Mouse (Mus musculus) heart, embryonic 14.5 days (tissue): ENCODE measurements around the gene Egln3. TPM values are rescaled to one million over a fixed set of nuclear protein-coding genes. Genes with fewer than 3 reads are reported as not detected.

Experiments used
- ATAC-seq: fragments of 200-750 bp; cut with Nextera tagmentation; 2 replicates; pipeline ENCODE4 v1.8.0; 2017; ENCODE audit warnings: low read depth, moderate TSS enrichment; ENCODE audit not compliant: insufficient number of reproducible peaks, insufficient read depth, low FRiP score
- H3K27ac ChIP-seq, 2 experiments: fragments of 200-500 bp in 1 of 2; fragments of 300-500 bp in 1 of 2; sonication (generic) in 1 of 2; replicated peaks in 1 of 2; 2 replicates each; pipeline ENCODE4 v1.5.1; 2012 to 2014; ENCODE audit warnings: low read depth in 2 of 2, low read length in 2 of 2, control low read depth in 1 of 2, mild to moderate bottlenecking in 1 of 2, mixed read lengths in 1 of 2; ENCODE audit not compliant: control insufficient read depth in 1 of 2, insufficient read depth in 1 of 2
- H3K27me3 ChIP-seq: fragments of 300-500 bp; sonication (generic); 2 replicates; pipeline ENCODE4 v1.6.1; 2014; ENCODE audit warnings: mild to moderate bottlenecking, low read length, control low read depth; ENCODE audit not compliant: control insufficient read depth, insufficient read depth
- H3K36me3 ChIP-seq: fragments of 300-500 bp; sonication (generic); 2 replicates; pipeline ENCODE4 v1.6.1; 2014; ENCODE audit warnings: mild to moderate bottlenecking, control low read depth, low read length, mixed read lengths; ENCODE audit not compliant: control insufficient read depth, insufficient read depth
- H3K4me1 ChIP-seq, 2 experiments: fragments of 200-500 bp in 1 of 2; fragments of 300-500 bp in 1 of 2; sonication (generic) in 1 of 2; 2 replicates each; pipeline ENCODE4 v1.6.1; 2012 to 2014; ENCODE audit warnings: low read length in 2 of 2, control low read depth in 1 of 2, mixed read lengths in 1 of 2; ENCODE audit not compliant: control insufficient read depth in 2 of 2, insufficient read depth in 2 of 2
- H3K4me2 ChIP-seq: fragments of 300-500 bp; sonication (generic); 2 replicates; pipeline ENCODE4 v1.6.1; 2014; ENCODE audit warnings: mild to moderate bottlenecking, low read length
- H3K4me3 ChIP-seq, 2 experiments: fragments of 200-500 bp in 1 of 2; fragments of 300-500 bp in 1 of 2; sonication (generic) in 1 of 2; 2 replicates each; pipeline ENCODE4 v1.5.1; 2012 to 2014; ENCODE audit warnings: low read length in 2 of 2, mild to moderate bottlenecking in 2 of 2, control low read depth in 1 of 2, low read depth in 1 of 2, moderate library complexity in 1 of 2; ENCODE audit not compliant: control insufficient read depth in 1 of 2, insufficient read depth in 1 of 2
- H3K9ac ChIP-seq: fragments of 300-500 bp; sonication (generic); 2 replicates; pipeline ENCODE4 v1.6.1; 2014; ENCODE audit warnings: mild to moderate bottlenecking, low read length
- H3K9me3 ChIP-seq: fragments of 300-500 bp; sonication (generic); 2 replicates; pipeline ENCODE4 v1.6.1; 2016; ENCODE audit warnings: low read length, control low read depth; ENCODE audit not compliant: control insufficient read depth
- WGBS: fragments of 180-500 bp; shearing (Covaris S2); extraction: QIAGEN DNeasy Blood & Tissue Kit; methylation state at CpG from one replicate; pipeline ENCODE4 v1.1.7; 2014; 5-methylcytosine and 5-hydroxymethylcytosine counted together
- polyA plus RNA-seq: library from polyadenylated mRNA; unstranded; fragments of >200 nt; fragmentation: Nextera tagmentation; extraction: Ambion mirVana; gene quantifications from 2 replicates; pipeline ENCODE4 v1.2.1, GENCODE M21; 2014

Gene Egln3
- polyA plus RNA-seq, 1 experiment from 2014 or later, result 13.8 TPM

GRCm38 (mm10) chr12:54232456-54232855 is 28.8 kb upstream of the Egln3 start:
- Histone ChIP-seq H3K4me2 (no peak overlapping the region), H3K27me3 (no peaks in the 10 kb centered on the region; the same call in 1 of the 2 replicates), H3K27ac (no peak overlapping the region), H3K4me3 (no peak overlapping the region), H3K4me1 (no peaks in the 10 kb centered on the region; a peak in 1 of 4 replicates), H3K9ac (no peak overlapping the region), H3K9me3 (no peaks in the 10 kb centered on the region), H3K36me3 (no peaks in the 10 kb centered on the region)
- WGBS, result 93% methylated on average over 5 of the region's 5 CpGs
- no peak for ATAC-seq

GRCm38 (mm10) chr12:54227551-54227950 is 23.9 kb upstream of the Egln3 start:
- H3K9ac ChIP-seq, result no peak overlapping the region
- no peak overlapping the region for H3K27ac ChIP-seq
- H3K36me3 ChIP-seq, result no peaks in the 10 kb centered on the region
- no peak overlapping the region for H3K4me3 ChIP-seq
- no peaks in the 10 kb centered on the region for H3K27me3 ChIP-seq
- no peak for ATAC-seq
- H3K9me3 ChIP-seq, result no peaks in the 10 kb centered on the region
- H3K4me2 ChIP-seq, result no peak overlapping the region
- 74% methylated on average over 8 of the region's 8 CpGs for WGBS
- no peaks in the 10 kb centered on the region; a peak in 1 of 4 replicates for H3K4me1 ChIP-seq

GRCm38 (mm10) chr12:54226341-54226740 is 22.7 kb upstream of the Egln3 start:
- 80% methylated on average over 2 of the region's 2 CpGs for WGBS
- Histone ChIP-seq H3K36me3 (no peaks in the 10 kb centered on the region), H3K4me1 (no peaks in the 10 kb centered on the region; a peak in 1 of 4 replicates)

GRCm38 (mm10) chr12:54225610-54226009 is 21.9 kb upstream of the Egln3 start:
- no peak overlapping the region for H3K27ac ChIP-seq
- no peaks in the 10 kb centered on the region for H3K9me3 ChIP-seq
- no peaks in the 10 kb centered on the region for H3K27me3 ChIP-seq
- no peaks in the 10 kb centered on the region for H3K4me1 ChIP-seq
- 83% methylated on average over 4 of the region's 4 CpGs for WGBS
- no peak overlapping the region for H3K4me2 ChIP-seq
- no peak overlapping the region for H3K4me3 ChIP-seq
- no peaks in the 10 kb centered on the region for H3K36me3 ChIP-seq
- H3K9ac ChIP-seq, result no peak overlapping the region
- ATAC-seq, result no peak

More at GRCm38 (mm10) chr12:54226341-54226740, 22.7 kb upstream of the Egln3 start:
- no peak for ATAC-seq
- no peaks in the 10 kb centered on the region for H3K9me3 ChIP-seq
- no peak overlapping the region for H3K4me2 ChIP-seq
- H3K27me3 ChIP-seq, result no peaks in the 10 kb centered on the region
- no peak overlapping the region for H3K9ac ChIP-seq
- H3K27ac ChIP-seq, result no peak overlapping the region
- no peak overlapping the region for H3K4me3 ChIP-seq

- 66% methylated on average over 3 of the region's 3 CpGs for WGBS
- Histone ChIP-seq H3K9me3 (no peaks in the 10 kb centered on the region), H3K27me3 (no peaks in the 10 kb centered on the region), H3K27ac (no peak overlapping the region), H3K4me1 (no peaks in the 10 kb centered on the region), H3K4me2 (no peak overlapping the region), H3K36me3 (no peaks in the 10 kb centered on the region), H3K9ac (no peak overlapping the region), H3K4me3 (no peak overlapping the region)
- ATAC-seq, result no peak
Observed at GRCm38 (mm10) chr12:54225090-54225489, 21.4 kb upstream of the Egln3 start.

GRCm38 (mm10) chr12:54222036-54222760 is 18.5 kb upstream of the Egln3 start:
- H3K9me3 ChIP-seq, result no peaks in the 10 kb centered on the region
- no peaks in the 10 kb centered on the region for H3K4me1 ChIP-seq
- no peak overlapping the region for H3K27ac ChIP-seq
- H3K4me3 ChIP-seq, result no peak overlapping the region
- no peaks in the 10 kb centered on the region for H3K27me3 ChIP-seq
- no peak for ATAC-seq
- WGBS, result 55% methylated on average over 12 of the region's 12 CpGs
- H3K4me2 ChIP-seq, result no peak overlapping the region
- H3K9ac ChIP-seq, result no peak overlapping the region
- H3K36me3 ChIP-seq, result no peaks in the 10 kb centered on the region

- no peak for ATAC-seq
- no peaks in the 10 kb centered on the region for H3K9me3 ChIP-seq
- H3K4me3 ChIP-seq, result no peak overlapping the region
- no peak overlapping the region for H3K27ac ChIP-seq
- no peaks in the 10 kb centered on the region for H3K27me3 ChIP-seq
- H3K4me1 ChIP-seq, result peaks cover 0 to 3% of the 10 kb centered on the region in 2 experiments; a peak in 1 of 4 replicates
- H3K4me2 ChIP-seq, result no peak overlapping the region
- H3K9ac ChIP-seq, result no peak overlapping the region
- 66% methylated on average over 5 of the region's 5 CpGs for WGBS
- H3K36me3 ChIP-seq, result no peaks in the 10 kb centered on the region
Observed at GRCm38 (mm10) chr12:54216673-54217072, 13.0 kb upstream of the Egln3 start.

GRCm38 (mm10) chr12:54214426-54214825 is 10.8 kb upstream of the Egln3 start:
- H3K27me3 ChIP-seq, result no peaks in the 10 kb centered on the region
- no peak for ATAC-seq
- H3K4me1 ChIP-seq, result peaks cover 0 to 3% of the 10 kb centered on the region in 2 experiments; a peak in 1 of 4 replicates
- no peak overlapping the region for H3K9ac ChIP-seq
- no peak overlapping the region for H3K4me2 ChIP-seq
- H3K36me3 ChIP-seq, result no peaks in the 10 kb centered on the region
- H3K9me3 ChIP-seq, result no peaks in the 10 kb centered on the region
- no peak overlapping the region for H3K27ac ChIP-seq
- H3K4me3 ChIP-seq, result no peak overlapping the region
- WGBS, result 64% methylated on average over 6 of the region's 6 CpGs
